Mouse (Mus musculus): ENCODE data around the gene BC017158. TPM values are rescaled to one million over a fixed set of nuclear protein-coding genes. Genes with fewer than 3 reads are reported as not detected.
A peak's percentile ranks its signal among the peaks of the same experiment; 100 is the strongest.

The BC017158 gene
- polyA plus RNA-seq, 1 experiment from 2014 or later: 26.4 TPM

DNA sequence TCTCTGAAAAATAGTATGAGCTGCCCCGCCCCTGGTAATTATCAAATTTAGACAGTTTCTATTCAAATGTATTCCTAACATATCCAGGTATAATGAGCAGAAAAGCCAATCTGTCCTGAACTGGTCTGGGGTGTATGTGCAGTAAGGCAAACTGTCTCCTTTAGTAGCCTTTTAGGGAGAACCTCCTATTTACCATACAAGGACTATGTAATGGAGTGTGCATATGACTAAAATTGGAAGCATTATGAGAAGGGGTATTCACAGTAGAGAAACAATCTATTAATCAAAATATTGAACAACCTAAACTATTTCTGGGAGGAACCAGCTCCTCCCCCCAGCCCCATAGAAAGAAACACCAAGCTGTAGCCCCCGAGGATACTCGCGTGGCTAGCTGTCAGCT lies 18.2 kb downstream of the BC017158 start:
- Histone ChIP-seq H3K4me2 (replicated peaks) (no peak overlapping the region), H3K4me1 (peaks cover 8% of the 10 kb centered on the region), H3K27me3 (no peaks in the 10 kb centered on the region), H3K4me3 (no peak overlapping the region), H3K9me3 (no peaks in the 10 kb centered on the region), H3K27ac (no peak overlapping the region), H3K9ac (no peak overlapping the region), H3K36me3 (peaks cover 58% of the 10 kb centered on the region)
- ATAC-seq (ENCODE audit: low FRiP score, low read depth): no peak
- 93% methylated on average over 4 of the region's 4 CpGs for WGBS

DNA sequence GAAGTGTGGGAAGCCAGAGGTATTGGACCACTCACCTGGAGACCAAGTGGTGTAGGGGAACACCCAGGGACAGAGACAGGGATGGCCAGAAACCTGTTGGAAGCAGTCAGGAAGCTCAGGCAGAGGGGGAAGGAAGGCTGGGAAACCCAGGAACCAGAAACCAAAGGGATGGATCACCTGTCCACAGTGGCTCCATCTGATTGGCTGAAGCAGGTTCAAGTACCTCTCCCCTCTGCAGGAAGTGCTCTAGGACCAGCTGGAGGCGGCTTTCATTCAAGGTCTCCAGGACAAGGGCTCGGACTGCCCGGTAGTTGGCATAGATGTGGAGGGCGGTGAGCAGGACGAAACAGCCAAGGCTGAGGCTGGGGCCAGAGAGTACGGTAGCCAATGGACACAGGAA lies 21.9 kb downstream of the BC017158 start:
- no peak overlapping the region for H3K27ac ChIP-seq
- no peak overlapping the region for H3K4me2 ChIP-seq (replicated peaks)
- ATAC-seq (ENCODE audit: low FRiP score, low read depth): no peak
- no peak overlapping the region for H3K9ac ChIP-seq
- H3K4me1 ChIP-seq: no peaks in the 10 kb centered on the region
- H3K27me3 ChIP-seq: no peaks in the 10 kb centered on the region
- H3K36me3 ChIP-seq: peaks cover 92% of the 10 kb centered on the region
- 93% methylated on average over 6 of the region's 6 CpGs for WGBS
- no peak overlapping the region for H3K4me3 ChIP-seq
- H3K9me3 ChIP-seq: no peaks in the 10 kb centered on the region

DNA sequence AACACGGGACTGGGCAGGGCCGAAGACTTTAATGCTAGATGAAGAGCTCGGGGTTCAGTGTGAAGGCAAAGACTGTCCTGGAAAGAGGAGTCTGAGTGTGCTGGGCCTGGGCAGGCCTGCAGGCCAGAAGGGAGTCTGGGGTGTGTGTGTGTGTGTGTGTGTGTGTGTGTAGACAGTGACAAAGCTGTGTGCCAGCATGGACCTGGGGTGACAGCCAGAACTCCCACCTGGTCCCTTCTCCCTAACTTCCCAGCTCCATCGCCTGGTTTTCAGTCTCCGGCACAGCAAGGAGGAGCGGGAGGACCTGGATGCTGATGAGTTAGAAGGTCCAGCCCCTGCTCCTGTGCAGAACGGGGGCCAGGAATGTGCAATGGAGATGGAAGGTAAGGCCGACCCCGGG lies 26.5 kb downstream of the BC017158 start:
- Histone ChIP-seq H3K27ac (no peak overlapping the region), H3K4me2 (replicated peaks) (no peak overlapping the region), H3K27me3 (no peaks in the 10 kb centered on the region), H3K9ac (no peak overlapping the region), H3K4me3 (no peak overlapping the region), H3K4me1 (no peaks in the 10 kb centered on the region), H3K36me3 (peaks cover 63% of the 10 kb centered on the region), H3K9me3 (no peaks in the 10 kb centered on the region)
- WGBS: 95% methylated on average over 8 of the region's 9 CpGs
- ATAC-seq (ENCODE audit: low FRiP score, low read depth): no peak

DNA sequence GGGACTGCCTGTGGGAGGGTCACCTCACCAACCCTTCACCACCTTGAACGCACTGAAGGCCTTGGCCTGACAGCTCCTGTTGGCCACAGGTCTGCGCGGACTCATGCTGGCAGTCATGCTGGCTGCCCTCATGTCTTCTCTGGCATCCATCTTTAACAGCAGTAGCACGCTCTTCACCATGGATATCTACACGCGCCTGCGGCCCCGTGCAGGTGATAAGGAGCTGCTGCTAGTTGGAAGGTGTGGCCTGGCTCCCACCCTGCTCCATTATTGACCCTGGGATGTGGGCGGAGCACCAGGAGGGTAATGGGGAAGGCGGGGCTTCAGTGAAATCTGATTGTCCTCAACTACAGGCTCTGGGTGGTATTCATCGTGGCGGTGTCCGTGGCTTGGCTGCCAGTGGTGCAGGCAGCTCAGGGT lies 27.5 kb downstream of the BC017158 start:
- Histone ChIP-seq H3K27ac (no peak overlapping the region), H3K9ac (no peak overlapping the region), H3K36me3 (peaks cover 53% of the 10 kb centered on the region), H3K9me3 (no peaks in the 10 kb centered on the region), H3K27me3 (no peaks in the 10 kb centered on the region), H3K4me3 (no peak overlapping the region), H3K4me1 (no peaks in the 10 kb centered on the region), H3K4me2 (replicated peaks) (no peak overlapping the region)
- ATAC-seq (ENCODE audit: low FRiP score, low read depth): no peak
- WGBS: 52% methylated on average over 13 of the region's 13 CpGs

DNA sequence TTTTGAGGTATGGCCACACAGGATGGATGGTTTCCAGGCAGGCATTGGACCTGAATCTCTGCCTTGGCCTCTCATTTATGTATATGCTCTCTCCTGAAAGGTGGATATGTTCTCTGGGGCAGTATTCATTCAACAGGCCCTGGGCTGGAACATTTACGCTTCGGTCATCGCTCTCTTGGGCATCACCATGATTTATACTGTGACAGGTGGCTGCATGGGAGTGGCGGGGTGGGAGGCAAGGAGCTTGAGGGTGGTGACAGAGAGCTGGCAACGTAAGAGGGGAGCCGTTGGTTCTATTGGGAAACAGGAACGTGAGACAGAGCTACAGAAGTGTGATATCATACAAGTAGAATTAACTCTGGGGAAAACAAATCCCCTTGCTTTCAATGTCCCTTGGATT lies 30.2 kb downstream of the BC017158 start:
- Histone ChIP-seq H3K4me1 (no peaks in the 10 kb centered on the region), H3K9ac (no peak overlapping the region), H3K4me3 (no peak overlapping the region), H3K27ac (no peak overlapping the region), H3K4me2 (replicated peaks) (no peak overlapping the region), H3K9me3 (no peaks in the 10 kb centered on the region), H3K36me3 (peaks cover 26% of the 10 kb centered on the region), H3K27me3 (no peaks in the 10 kb centered on the region)
- ATAC-seq (ENCODE audit: low FRiP score, low read depth): no peak
- 68% methylated on average over 7 of the region's 7 CpGs for WGBS

DNA sequence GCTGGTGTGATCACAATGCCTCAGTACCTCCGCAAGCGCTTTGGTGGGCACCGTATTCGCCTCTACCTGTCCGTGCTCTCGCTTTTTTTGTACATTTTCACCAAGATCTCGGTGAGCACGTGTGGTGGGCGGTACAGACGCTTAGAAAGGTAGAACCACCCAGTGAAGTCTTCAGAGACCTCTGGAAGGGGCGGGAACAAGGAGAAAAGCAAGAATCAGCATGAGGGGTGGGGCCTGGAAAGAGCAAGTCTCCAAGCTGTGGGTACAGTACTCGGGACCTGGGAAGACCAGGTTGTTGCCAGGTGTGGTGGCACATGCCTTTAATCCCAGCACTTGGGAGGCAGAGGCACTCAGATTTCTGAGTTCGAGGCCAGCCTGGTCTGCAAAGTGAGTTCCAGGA lies 30.6 kb downstream of the BC017158 start:
- 61% methylated on average over 13 of the region's 13 CpGs for WGBS

DNA sequence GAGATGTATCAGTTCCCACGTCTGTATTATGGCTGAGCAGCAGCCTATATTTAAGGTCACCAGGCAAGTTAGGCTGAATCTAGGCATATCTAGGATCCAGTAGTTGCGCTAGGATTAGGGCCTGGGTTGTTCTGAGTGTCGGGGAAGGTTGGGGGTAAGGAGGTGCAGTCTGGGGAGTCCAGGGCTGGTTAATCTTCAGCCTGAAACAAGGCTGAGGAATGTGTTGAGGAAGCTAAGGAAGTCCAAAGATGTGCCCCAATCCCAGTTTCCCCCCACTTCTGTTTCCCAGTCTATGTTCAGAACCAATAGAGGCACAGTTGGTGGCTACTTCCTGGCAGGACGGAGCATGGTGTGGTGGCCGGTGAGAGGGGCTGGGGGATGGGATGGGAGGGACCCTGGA lies 31.9 kb downstream of the BC017158 start:
- no peak overlapping the region for H3K9ac ChIP-seq
- no peaks in the 10 kb centered on the region for H3K27me3 ChIP-seq
- no peak overlapping the region for H3K4me2 ChIP-seq (replicated peaks)
- 74% methylated on average over 5 of the region's 5 CpGs for WGBS
- no peak overlapping the region for H3K4me3 ChIP-seq
- no peaks in the 10 kb centered on the region for H3K9me3 ChIP-seq
- ATAC-seq (ENCODE audit: low FRiP score, low read depth): no peak
- H3K4me1 ChIP-seq: no peaks in the 10 kb centered on the region
- peaks cover 9% of the 10 kb centered on the region for H3K36me3 ChIP-seq
- no peak overlapping the region for H3K27ac ChIP-seq

More for the DNA sequence above, 30.6 kb downstream of the BC017158 start:
- Histone ChIP-seq H3K36me3 (peaks cover 22% of the 10 kb centered on the region), H3K27me3 (no peaks in the 10 kb centered on the region), H3K4me2 (replicated peaks) (no peak overlapping the region), H3K9me3 (no peaks in the 10 kb centered on the region), H3K27ac (no peak overlapping the region), H3K4me1 (no peaks in the 10 kb centered on the region), H3K9ac (no peak overlapping the region), H3K4me3 (no peak overlapping the region)
- ATAC-seq (ENCODE audit: low FRiP score, low read depth): no peak

DNA sequence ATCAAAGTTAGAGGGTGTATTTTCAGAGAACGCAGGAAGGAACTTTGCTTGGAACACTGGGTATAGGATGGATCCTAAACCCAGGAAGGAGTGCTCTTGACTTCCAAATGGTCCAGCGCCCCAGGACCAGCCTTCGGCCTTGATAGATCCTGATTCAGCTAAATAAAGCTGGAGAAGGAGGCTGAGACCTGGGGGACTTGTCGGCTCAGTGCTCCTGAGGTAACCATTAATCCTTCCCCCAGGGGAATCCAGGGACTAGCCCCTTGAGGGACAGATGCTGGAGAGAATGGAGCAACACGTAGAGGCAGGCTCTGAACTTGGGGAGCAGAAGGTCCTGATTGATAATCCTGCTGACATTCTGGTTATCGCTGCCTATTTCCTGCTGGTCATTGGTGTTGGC lies 32.6 kb downstream of the BC017158 start, which contains the start of gene Slc5a2:
Gene Slc5a2, plus strand, starts transcription at position 247 of the 400 bp plus-strand sequence.
- no peak within 1 kb of the TSS for H3K4me2 ChIP-seq (replicated peaks)
- no peaks in the 10 kb centered on the region for H3K4me1 ChIP-seq
- H3K9ac ChIP-seq: no peak within 1 kb of the TSS
- no peak within 1 kb of the TSS for H3K4me3 ChIP-seq
- H3K27me3 ChIP-seq: no peaks in the 10 kb centered on the region
- peaks cover 3% of the 10 kb centered on the region; the same call in 1 of the 2 replicates for H3K36me3 ChIP-seq
- ATAC-seq (ENCODE audit: low FRiP score, low read depth): no peak
- H3K9me3 ChIP-seq: no peaks in the 10 kb centered on the region
- 81% methylated on average over 6 of the region's 6 CpGs for WGBS
- H3K27ac ChIP-seq: no peak within 1 kb of the TSS

DNA sequence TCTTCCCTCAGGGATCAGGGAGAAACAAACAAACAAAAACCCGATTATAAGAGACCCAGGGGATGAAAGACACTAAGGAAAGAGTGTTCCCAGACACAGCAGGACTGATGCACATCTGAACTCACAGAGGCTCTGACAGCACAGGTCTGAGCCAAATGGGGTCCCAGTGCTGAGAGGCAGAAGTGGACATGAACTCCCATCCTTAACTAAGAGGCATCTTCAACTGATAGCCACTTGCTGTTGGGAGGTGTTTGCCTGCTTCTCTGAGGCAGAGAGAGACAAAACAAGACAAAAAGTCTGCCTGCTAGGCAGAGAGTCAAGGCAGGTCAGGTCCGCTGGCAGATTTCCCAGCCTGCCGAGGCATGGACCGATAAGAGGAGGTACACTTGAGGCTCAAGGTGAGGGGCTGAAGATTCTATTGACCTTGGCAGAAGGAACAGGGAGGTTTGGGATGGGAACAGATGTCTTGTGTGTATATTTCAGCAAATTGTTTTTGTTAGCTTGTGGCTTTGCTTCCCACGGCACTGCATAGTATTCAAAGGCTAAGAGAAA lies 41.1 kb downstream of the BC017158 start:
- H3K4me3 ChIP-seq: no peak overlapping the region
- 64% methylated on average over 5 of the region's 5 CpGs for WGBS
- H3K27ac ChIP-seq: no peak overlapping the region
- no peak for ATAC-seq (ENCODE audit: low FRiP score, low read depth)
- H3K9ac ChIP-seq: no peak overlapping the region
- H3K9me3 ChIP-seq: no peaks in the 10 kb centered on the region
- H3K36me3 ChIP-seq: peaks cover 9% of the 10 kb centered on the region; the same call in 1 of the 2 replicates
- H3K4me1 ChIP-seq: peaks cover 17% of the 10 kb centered on the region
- no peaks in the 10 kb centered on the region; the same call in 1 of the 2 replicates for H3K27me3 ChIP-seq
- H3K4me2 ChIP-seq (replicated peaks): no peak overlapping the region

DNA sequence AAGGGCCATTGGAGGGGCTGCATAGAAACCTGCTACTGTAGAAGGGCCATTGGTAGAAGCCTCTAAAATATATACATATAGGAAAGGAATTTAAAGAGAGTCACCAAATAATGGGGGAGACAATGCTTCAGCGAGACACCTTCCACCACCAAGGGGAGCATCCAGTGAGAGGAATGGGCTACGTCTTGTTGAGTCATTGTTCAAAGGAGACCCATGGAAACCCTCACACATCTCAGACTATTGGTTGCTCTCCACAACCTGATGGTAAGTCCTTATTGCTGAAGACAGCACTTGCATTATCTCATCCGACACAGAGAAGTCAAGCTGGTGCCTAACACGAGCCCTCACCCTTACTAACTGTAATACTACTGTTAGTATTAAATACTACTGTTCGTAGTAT lies 42.2 kb downstream of the BC017158 start:
- no peak for ATAC-seq (ENCODE audit: low FRiP score, low read depth)
- H3K4me2 ChIP-seq (replicated peaks): no peak overlapping the region
- no peaks in the 10 kb centered on the region; the same call in 1 of the 2 replicates for H3K27me3 ChIP-seq
- no peak overlapping the region for H3K4me3 ChIP-seq
- WGBS: 90% methylated on average over 5 of the region's 5 CpGs
- peaks cover 9% of the 10 kb centered on the region; the same call in 1 of the 2 replicates for H3K36me3 ChIP-seq
- no peaks in the 10 kb centered on the region for H3K9me3 ChIP-seq
- H3K9ac ChIP-seq: no peak overlapping the region
- peaks cover 21% of the 10 kb centered on the region for H3K4me1 ChIP-seq
- H3K27ac ChIP-seq: no peak overlapping the region

DNA sequence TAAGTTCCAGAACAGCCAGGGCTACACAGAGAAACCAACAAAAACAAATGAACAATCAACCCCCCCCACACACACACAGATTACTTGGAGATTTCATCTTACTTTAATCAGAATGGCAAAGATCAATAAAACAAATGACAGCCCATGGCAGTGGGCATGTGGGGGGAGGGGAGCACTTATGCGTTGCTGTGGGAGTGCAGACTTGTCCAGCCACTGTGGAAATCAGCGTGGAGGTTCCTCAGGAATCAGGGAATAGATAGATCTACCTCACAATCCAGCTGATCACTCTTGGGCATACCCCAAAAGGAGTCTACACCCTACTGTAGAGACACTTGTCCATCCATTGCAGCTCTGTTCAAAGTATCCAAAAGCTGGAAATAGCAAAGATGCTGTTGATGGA lies 43.0 kb downstream of the BC017158 start:
- H3K4me3 ChIP-seq: no peak overlapping the region
- H3K36me3 ChIP-seq: peaks cover 16% of the 10 kb centered on the region
- no peak for ATAC-seq (ENCODE audit: low FRiP score, low read depth)
- 70% methylated on average over 2 of the region's 2 CpGs for WGBS
- no peaks in the 10 kb centered on the region; the same call in 1 of the 2 replicates for H3K27me3 ChIP-seq
- no peak overlapping the region for H3K27ac ChIP-seq
- no peak overlapping the region for H3K9ac ChIP-seq
- H3K4me2 ChIP-seq (replicated peaks): no peak overlapping the region
- H3K4me1 ChIP-seq: peaks cover 21% of the 10 kb centered on the region
- H3K9me3 ChIP-seq: no peaks in the 10 kb centered on the region

DNA sequence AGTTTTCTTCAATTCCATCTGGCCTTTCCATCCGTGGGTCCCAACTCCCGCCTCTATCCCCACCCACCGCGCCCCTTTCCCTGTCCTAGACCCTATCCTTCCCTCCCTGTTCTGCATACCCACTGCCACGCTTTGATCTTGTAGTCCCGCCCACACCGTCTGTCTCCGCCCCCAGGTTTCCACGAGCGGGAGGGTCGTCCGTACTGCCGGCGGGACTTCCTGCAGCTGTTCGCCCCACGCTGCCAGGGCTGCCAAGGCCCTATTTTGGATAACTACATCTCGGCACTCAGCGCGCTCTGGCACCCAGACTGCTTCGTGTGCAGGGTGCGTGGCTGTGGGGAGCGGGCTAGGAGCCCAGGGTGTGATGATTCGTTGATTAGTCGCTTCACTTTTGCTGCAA lies 45.4 kb downstream of the BC017158 start:
- 6% methylated on average over 24 of the region's 24 CpGs for WGBS
- Histone ChIP-seq H3K9ac (peak overlapping the region; percentile 36; the same call in 1 of the 2 replicates), H3K4me1 (peaks cover 32% of the 10 kb centered on the region), H3K27ac (no peak overlapping the region; the same call in 1 of the 2 replicates), H3K27me3 (no peaks in the 10 kb centered on the region), H3K36me3 (peaks cover 23% of the 10 kb centered on the region), H3K9me3 (no peaks in the 10 kb centered on the region), H3K4me2 (replicated peaks) (peak overlapping the region; percentile 59), H3K4me3 (peak overlapping the region; percentile 31)
- peak; percentile 72 for ATAC-seq (ENCODE audit: low FRiP score, low read depth)

DNA sequence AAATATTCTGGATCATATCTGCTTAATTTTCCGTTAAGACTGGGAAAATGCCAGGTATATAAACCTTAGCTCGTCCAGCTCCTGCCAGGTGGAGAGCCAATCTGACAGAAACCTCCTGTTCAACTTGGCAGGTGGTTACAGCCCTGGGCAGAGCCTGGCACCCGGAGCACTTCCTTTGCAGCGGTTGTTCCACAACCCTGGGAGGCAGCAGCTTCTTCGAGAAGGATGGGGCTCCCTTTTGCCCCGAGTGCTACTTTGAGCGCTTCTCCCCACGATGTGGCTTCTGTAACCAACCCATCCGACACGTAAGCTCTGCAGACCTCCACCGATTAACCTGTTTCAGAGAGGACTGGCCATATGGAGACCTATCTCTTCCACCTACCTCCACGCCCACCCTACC lies 46.0 kb downstream of the BC017158 start:
- 35% methylated on average over 12 of the region's 12 CpGs for WGBS
- no peaks in the 10 kb centered on the region for H3K9me3 ChIP-seq
- ATAC-seq (ENCODE audit: low FRiP score, low read depth): no peak
- peak overlapping the region; percentile 59 for H3K4me2 ChIP-seq (replicated peaks)
- H3K9ac ChIP-seq: peak overlapping the region; percentile 45; the same call in 1 of the 2 replicates
- H3K4me3 ChIP-seq: peak overlapping the region; percentile 31
- H3K27ac ChIP-seq: no peak overlapping the region
- no peaks in the 10 kb centered on the region for H3K27me3 ChIP-seq
- peaks cover 29% of the 10 kb centered on the region for H3K4me1 ChIP-seq
- peaks cover 23% of the 10 kb centered on the region for H3K36me3 ChIP-seq

Data from limb, embryonic 13.5 days (tissue).